Mouse (Mus musculus): ENCODE data around the gene Inafm2.

The Inafm2 gene

GRCm38 (mm10) chr2:118759828-118760227 lies 14.3 kb downstream of the Inafm2 start:
- no peak for DNase-seq (ENCODE audit: low spot score in 2 of 2)

GRCm38 (mm10) chr2:118760311-118761025 lies 14.9 kb downstream of the Inafm2 start:
- no peak for DNase-seq (ENCODE audit: low spot score in 2 of 2)

- no peak for DNase-seq (ENCODE audit: low spot score in 2 of 2)
Observed at GRCm38 (mm10) chr2:118761358-118761757, 15.8 kb downstream of the Inafm2 start.

- DNase-seq (ENCODE audit: low spot score in 2 of 2), result peak; percentile 66 to 82
Observed at GRCm38 (mm10) chr2:118761906-118762783, 16.6 kb downstream of the Inafm2 start, which contains the start of gene Ccdc9b. Gene Ccdc9b, minus strand, starts transcription at chr2:118762661.

- no peak for DNase-seq (ENCODE audit: low spot score in 2 of 2)
Observed at GRCm38 (mm10) chr2:118762784-118763148, 17.2 kb downstream of the Inafm2 start.

GRCm38 (mm10) chr2:118763469-118763868 lies 17.9 kb downstream of the Inafm2 start:
- peak in 1 of 2 experiments; percentile 41 for DNase-seq (ENCODE audit: low spot score in 2 of 2)

GRCm38 (mm10) chr2:118764094-118764831 lies 18.7 kb downstream of the Inafm2 start:
- no peak for DNase-seq (ENCODE audit: low spot score in 2 of 2)

GRCm38 (mm10) chr2:118764875-118765274 lies 19.3 kb downstream of the Inafm2 start:
- no peak for DNase-seq (ENCODE audit: low spot score in 2 of 2)

GRCm38 (mm10) chr2:118766041-118767033 lies 20.8 kb downstream of the Inafm2 start:
- DNase-seq (ENCODE audit: low spot score in 2 of 2), result no peak

- no peak for DNase-seq (ENCODE audit: low spot score in 2 of 2)
Observed at GRCm38 (mm10) chr2:118772158-118772874, 26.8 kb downstream of the Inafm2 start, which contains the start of gene Phgr1. Gene Phgr1, plus strand, starts transcription at chr2:118772769.

- no peak for DNase-seq (ENCODE audit: low spot score in 2 of 2)
Observed at GRCm38 (mm10) chr2:118774536-118774935, 29.0 kb downstream of the Inafm2 start.

GRCm38 (mm10) chr2:118775396-118775795 lies 29.8 kb downstream of the Inafm2 start:
- no peak for DNase-seq (ENCODE audit: low spot score in 2 of 2)

- peak in 1 of 2 experiments; percentile 48 for DNase-seq (ENCODE audit: low spot score in 2 of 2)
Observed at GRCm38 (mm10) chr2:118775846-118776245, 30.3 kb downstream of the Inafm2 start.

- no peak for DNase-seq (ENCODE audit: low spot score in 2 of 2)
Observed at GRCm38 (mm10) chr2:118776295-118776694, 30.7 kb downstream of the Inafm2 start.

GRCm38 (mm10) chr2:118778418-118778817 lies 32.9 kb downstream of the Inafm2 start:
- no peak for DNase-seq (ENCODE audit: low spot score in 2 of 2)

GRCm38 (mm10) chr2:118779065-118779464 lies 33.5 kb downstream of the Inafm2 start:
- no peak for DNase-seq (ENCODE audit: low spot score in 2 of 2)

- DNase-seq (ENCODE audit: low spot score in 2 of 2), result peak; percentile 80 to 91
Observed at GRCm38 (mm10) chr2:118779504-118780480, 34.2 kb downstream of the Inafm2 start, which contains the start of gene Disp2. Gene Disp2, plus strand, starts transcription at chr2:118779719.

GRCm38 (mm10) chr2:118781115-118781514 lies 35.6 kb downstream of the Inafm2 start:
- DNase-seq (ENCODE audit: low spot score in 2 of 2), result no peak

GRCm38 (mm10) chr2:118782303-118782702 lies 36.7 kb downstream of the Inafm2 start:
- no peak for DNase-seq (ENCODE audit: low spot score in 2 of 2)
